Mouse (Mus musculus) kidney, adult 10 weeks (tissue): ENCODE results near the gene Trp53bp2. TPM values are rescaled to one million over a fixed set of nuclear protein-coding genes. Genes with fewer than 3 reads are reported as not detected.

Experiments
- polyA plus RNA-seq: library from polyadenylated mRNA; stranded (reverse); fragments of 350-450 nt; fragmentation: Illumina TruSeq; extraction: RNeasy Lipid Tissue Mini Kit (QIAGEN cat#74804); gene quantifications from one replicate; pipeline ENCODE4 v1.2.3, GENCODE M21; 2014; ENCODE audit warnings: low read depth, low replicate concordance

Gene Trp53bp2
- polyA plus RNA-seq = 24.9 TPM

GRCm38 (mm10) chr1:182408684-182409327, at the start of gene Trp53bp2:
Trp53bp2 (plus strand) TSS chr1:182409172.

Other genes with a start within 250 kb of the Trp53bp2 start
- not detected for gene Vmn1r1, start 244.7 kb upstream of the Trp53bp2 start, polyA plus RNA-seq
- gene Degs1, start 126.4 kb upstream of the Trp53bp2 start, polyA plus RNA-seq = 419 TPM
- 19.6 TPM for gene Fbxo28, start 67.5 kb upstream of the Trp53bp2 start, polyA plus RNA-seq
- 71.7 TPM for gene Capn2, start 108.4 kb downstream of the Trp53bp2 start, polyA plus RNA-seq
- gene Capn8, start 155.8 kb downstream of the Trp53bp2 start, polyA plus RNA-seq = not detected